In the genomic region with DNA sequence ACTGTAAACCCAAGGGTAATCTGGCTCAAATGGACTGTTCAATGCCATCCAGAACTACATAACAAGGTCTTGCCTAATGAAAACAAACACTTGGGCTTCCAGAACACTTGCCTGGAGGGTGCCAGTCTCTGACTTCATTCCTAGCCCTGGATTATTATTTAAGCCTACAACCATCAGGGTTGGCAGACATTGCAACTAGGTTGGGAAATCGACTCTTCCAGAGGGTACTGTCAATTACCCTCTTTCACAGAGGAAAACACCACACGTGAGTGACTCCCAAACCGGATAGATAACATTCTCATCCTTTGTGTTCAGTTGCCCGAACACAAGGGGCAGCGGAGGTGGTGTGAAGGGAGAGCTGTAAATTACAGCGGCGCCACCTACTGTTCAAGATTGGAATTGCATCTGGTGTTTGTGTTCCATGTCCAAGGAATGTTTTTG, we compare ENCODE assay signal across 8 mouse cellular contexts. TPM values are rescaled to one million over a fixed set of nuclear protein-coding genes. Genes with fewer than 3 reads are reported as not detected.
A peak's percentile ranks its signal among the peaks of the same experiment; 100 is the strongest.
DNase-seq lines count a peak whose midpoint lies in the region; TF ChIP-seq lines count a peak whose summit lies in the region.

No protein-coding gene starts in this region.

- H3K4me1 ChIP-seq in CH12.LX (ENCODE audit: control insufficient read depth in 1 of 2, insufficient read depth in 2 of 2) = peaks cover 0 to 12% of the 10 kb centered on the region in 2 experiments; a peak in 1 of 4 replicates

- in situ Hi-C loops in CH12.LX (cut with MboI; ENCODE audit: low pct_ligation_motif_present, low pct_unique_long_range_greater_than_20kb, low sequenced_read_pairs) = loop anchor here (5.0 kb wide), 1 partner anchor 44 kb away; no protein-coding TSS in a partner anchor

- intact Hi-C loops in heart, postnatal 25 days (cut with DNase I) = loop anchor here (1.0 to 10.0 kb wide), 2 partner anchors 46 to 152 kb away; no protein-coding TSS in a partner anchor

- 0 out of 2 replicates have a peak overlapping the region, but pooled peaks have one; percentile 42 for H3K4me2 ChIP-seq in CH12.LX (ENCODE audit: insufficient read depth, low read depth, poor library complexity, severe bottlenecking)

- TF ChIP-seq CTCF in CH12.LX (conservative IDR thresholded peaks at IDR 0.05 in 1 of 2, IDR thresholded peaks at IDR 0.05 in 1 of 2; ENCODE audit: low read depth in 2 of 2, low read length in 2 of 2) = peak; percentile 73 to 97

- no peak for TF ChIP-seq EP300 in CH12.LX (IDR thresholded peaks at IDR 0.05; ENCODE audit: low read length)

- no peaks in the 10 kb centered on the region for H3K79me2 ChIP-seq in CH12.LX (replicated peaks; ENCODE audit: control insufficient read depth, extremely low read depth, insufficient read depth, poor library complexity, severe bottlenecking)

- no peaks in the 10 kb centered on the region for H3K36me3 ChIP-seq in CH12.LX (replicated peaks in 1 of 2; ENCODE audit: control insufficient read depth in 1 of 2, insufficient read depth in 1 of 2, low read length in 1 of 2)

- no peak overlapping the region for H3K4me3 ChIP-seq in CH12.LX (replicated peaks in 1 of 3; ENCODE audit: low read depth in 2 of 3, low read length in 2 of 3, poor library complexity in 1 of 3)

- dilution Hi-C loops in CH12.LX (cut with MboI; ENCODE audit: extremely low pct_ligation_motif_present, extremely low pct_unique_long_range_greater_than_20kb, low sequenced_read_pairs) = no loop called here

- no peaks in the 10 kb centered on the region for H3K9me3 ChIP-seq in CH12.LX (replicated peaks; ENCODE audit: low read length)

- no peak for TF ChIP-seq POLR2A in CH12.LX (IDR thresholded peaks at IDR 0.05; ENCODE audit: low read depth, low read length)

- TF ChIP-seq RAD21 in CH12.LX (IDR thresholded peaks at IDR 0.05; ENCODE audit: low read depth, low read length) = peak; percentile 88

- peak; percentile 83 for DNase-seq in CH12.LX (ENCODE audit: extremely low read depth)
- DNase-seq in adrenal gland, postnatal 4 days (ENCODE audit: low spot score in 2 of 2) = peak; percentile 43 to 74
- peak; percentile 90 for DNase-seq in fat pad, adult 2 months (ENCODE audit: extremely low read depth, low read depth, low spot score)
- DNase-seq in heart, postnatal 25 days (ENCODE audit: low spot score) = peak; percentile 49
- DNase-seq in layer of hippocampus, adult 18-20 months (ENCODE audit: low spot score in 2 of 2) = peak; percentile 77 to 95
- peak; percentile 95 for DNase-seq in lung, postnatal 14 days
- peak; percentile 77 for DNase-seq in ovary, postnatal 36 days (ENCODE audit: low spot score)
- DNase-seq in thymus, postnatal 25 days = peak; percentile 92

- H3K27ac ChIP-seq in CH12.LX (ENCODE audit: insufficient read depth, low read depth) = no peak overlapping the region

- peaks cover 4% of the 10 kb centered on the region for H3K27me3 ChIP-seq in CH12.LX (replicated peaks)

- H3K9ac ChIP-seq in CH12.LX (ENCODE audit: insufficient read depth, low read depth) = no peak overlapping the region

TF ChIP-seq in CH12.LX, 34 proteins besides CTCF, POLR2A, EP300 and RAD21:
- peak; percentile 83 for TF ChIP-seq BHLHE40 (IDR thresholded peaks at IDR 0.05; ENCODE audit: low read depth, low read length)
- peak; percentile 80 for TF ChIP-seq SMC3 (IDR thresholded peaks at IDR 0.05; ENCODE audit: low read depth, low read length)
- no peak for TF ChIP-seq MXI1 (IDR thresholded peaks at IDR 0.05; ENCODE audit: low read depth, low read length)
- no peak for TF ChIP-seq CHD1 (IDR thresholded peaks at IDR 0.05; ENCODE audit: low read depth, low read length)

RNA-seq across cellular contexts. Expression of gene Igsf23, which starts 5.8 kb away (rescaled TPM):
- total RNA-seq in CH12.LX (2012; rRNA removed) (0.08 TPM in 1 of 2 replicates, not detected in the other), CH12.LX (2014; rRNA removed) (not detected in 2 replicates)
- not detected in 2 replicates for polyA plus RNA-seq in CH12.LX (2012; ENCODE audit: insufficient read length, low read depth)
- under 1 TPM in 1 of 2 experiments, not detected in 1; 0.28 TPM for total RNA-seq in adrenal gland, postnatal 4 days (2021)
- total RNA-seq in heart, postnatal 25 days (2021) = 1 to 10 TPM; 1.8 to 2.8 TPM
- not detected for total RNA-seq in layer of hippocampus, adult 18-20 months (2021)

RNA-seq across cellular contexts. Expression of gene Ceacam20, which starts 8.9 kb away (rescaled TPM):
- total RNA-seq in CH12.LX (2012; rRNA removed) (1.8 and 1.9 TPM in 2 replicates), CH12.LX (2014; rRNA removed) (4.3 and 6.6 TPM in 2 replicates)
- 4.2 and 5.8 TPM in 2 replicates for polyA plus RNA-seq in CH12.LX (2012; ENCODE audit: insufficient read length, low read depth)
- total RNA-seq in adrenal gland, postnatal 4 days (2021) = not detected
- not detected for total RNA-seq in heart, postnatal 25 days (2021)
- not detected for total RNA-seq in layer of hippocampus, adult 18-20 months (2021)

RNA-seq across cellular contexts. Expression of gene Nlrp9b, which starts 34.9 kb away (rescaled TPM):
- total RNA-seq in CH12.LX (2012; rRNA removed) (0.21 and 0.34 TPM in 2 replicates), CH12.LX (2014; rRNA removed) (1.4 TPM in 2 replicates)
- 1.4 and 2.3 TPM in 2 replicates for polyA plus RNA-seq in CH12.LX (2012; ENCODE audit: insufficient read length, low read depth)
- not detected for total RNA-seq in adrenal gland, postnatal 4 days (2021)
- not detected for total RNA-seq in heart, postnatal 25 days (2021)
- total RNA-seq in layer of hippocampus, adult 18-20 months (2021) = not detected

RNA-seq across cellular contexts. Expression of gene Pvr, which starts 35.4 kb away (rescaled TPM):
- total RNA-seq in CH12.LX (2012; rRNA removed) = 15.0 and 15.4 TPM in 2 replicates
- 12.7 and 13.1 TPM in 2 replicates for total RNA-seq in CH12.LX (2014; rRNA removed)
- polyA plus RNA-seq in CH12.LX (2012; ENCODE audit: insufficient read length, low read depth) = 8.8 and 13.2 TPM in 2 replicates
- total RNA-seq in adrenal gland, postnatal 4 days (2021) = 10 to 100 TPM; 21.6 to 22.0 TPM
- 10 to 100 TPM; 19.3 to 20.1 TPM for total RNA-seq in heart, postnatal 25 days (2021)
- total RNA-seq in layer of hippocampus, adult 18-20 months (2021) = 10 to 100 TPM; 12.4 to 12.8 TPM
